Mouse (Mus musculus) intestine, embryonic 16.5 days (tissue): Measurements from ENCODE around the gene Dguok. TPM values are rescaled to one million over a fixed set of nuclear protein-coding genes. Genes with fewer than 3 reads are reported as not detected.

Experiments
- ATAC-seq: fragments of 200-750 bp; cut with Nextera tagmentation; 2 replicates; pipeline ENCODE4 v1.8.0; 2017; ENCODE audit warnings: moderate TSS enrichment, moderate library complexity
- H3K27ac ChIP-seq: fragments of 300-500 bp; sonication (generic); 2 replicates; pipeline ENCODE4 v1.5.1; 2014; ENCODE audit warnings: mild to moderate bottlenecking, low read length
- H3K27me3 ChIP-seq: fragments of 300-500 bp; sonication (generic); replicated peaks from 2 replicates; pipeline ENCODE4 v1.6.1; 2014; ENCODE audit warnings: low read length, control low read depth, mixed read lengths; ENCODE audit not compliant: control insufficient read depth, insufficient read depth
- H3K36me3 ChIP-seq: fragments of 300-500 bp; sonication (generic); 2 replicates; pipeline ENCODE4 v1.6.1; 2014; ENCODE audit warnings: low read length, control low read depth; ENCODE audit not compliant: control insufficient read depth, insufficient read depth
- H3K4me1 ChIP-seq: fragments of 300-500 bp; sonication (generic); 2 replicates; pipeline ENCODE4 v1.6.1; 2014; ENCODE audit warnings: low read length, control low read depth, mixed read lengths; ENCODE audit not compliant: control insufficient read depth, insufficient read depth
- H3K4me2 ChIP-seq: fragments of 300-500 bp; sonication (generic); 2 replicates; pipeline ENCODE4 v1.6.1; 2014; ENCODE audit warnings: low read depth, low read length, control low read depth
- H3K4me3 ChIP-seq: fragments of 300-500 bp; sonication (generic); 2 replicates; pipeline ENCODE4 v1.5.1; 2014; ENCODE audit warnings: mild to moderate bottlenecking, low read length
- H3K9ac ChIP-seq: fragments of 300-500 bp; sonication (generic); 2 replicates; pipeline ENCODE4 v1.6.1; 2014; ENCODE audit warnings: low read depth, low read length
- H3K9me3 ChIP-seq: fragments of 300-500 bp; sonication (generic); 2 replicates; pipeline ENCODE4 v1.6.1; 2016; ENCODE audit warnings: low read length, control low read depth; ENCODE audit not compliant: control insufficient read depth
- WGBS: fragments of 180-500 bp; shearing (Covaris S2); extraction: QIAGEN DNeasy Blood & Tissue Kit; methylation state at CpG from one replicate; pipeline ENCODE4 v1.1.7; 2014; 5-methylcytosine and 5-hydroxymethylcytosine counted together
- polyA plus RNA-seq: library from polyadenylated mRNA; unstranded; fragments of >200 nt; fragmentation: Nextera tagmentation; extraction: Ambion mirVana; gene quantifications from 2 replicates; pipeline ENCODE4 v1.2.1, GENCODE M21; 2015

The Dguok gene
- polyA plus RNA-seq, 1 experiment from 2014 or later = 72.4 TPM

- Histone ChIP-seq H3K27ac (peak overlapping the region; percentile 93), H3K9me3 (no peaks in the 10 kb centered on the region), H3K9ac (peak overlapping the region; percentile 85), H3K27me3 (no peaks in the 10 kb centered on the region), H3K4me2 (peak overlapping the region; percentile 86), H3K4me3 (peak overlapping the region; percentile 84), H3K36me3 (0 out of 2 replicates have a peak, but pooled peaks cover 12% of the 10 kb centered on the region), H3K4me1 (peaks cover 72% of the 10 kb centered on the region)
- under 1% methylated on average over 48 of the region's 48 CpGs for WGBS
- ATAC-seq = peak; percentile 91
Observed at GRCm38 (mm10) chr6:83441259-83442061, 65.3 kb downstream of the Dguok start.

GRCm38 (mm10) chr6:83440510-83441258 lies 66.1 kb downstream of the Dguok start:
- peak overlapping the region; percentile 84 for H3K4me3 ChIP-seq
- WGBS = 5% methylated on average over 26 of the region's 26 CpGs
- H3K9me3 ChIP-seq = no peaks in the 10 kb centered on the region
- no peak for ATAC-seq
- H3K36me3 ChIP-seq = 0 out of 2 replicates have a peak, but pooled peaks cover 8% of the 10 kb centered on the region
- H3K4me1 ChIP-seq = peaks cover 69% of the 10 kb centered on the region
- H3K27me3 ChIP-seq = no peaks in the 10 kb centered on the region
- peak overlapping the region; percentile 85 for H3K9ac ChIP-seq
- H3K27ac ChIP-seq = peak overlapping the region; percentile 93
- peak overlapping the region; percentile 86 for H3K4me2 ChIP-seq

- H3K4me1 ChIP-seq = peaks cover 69% of the 10 kb centered on the region
- ATAC-seq = no peak
- WGBS = 33% methylated on average over 3 of the region's 3 CpGs
- H3K9ac ChIP-seq = peak overlapping the region; percentile 85
- no peaks in the 10 kb centered on the region for H3K9me3 ChIP-seq
- no peak overlapping the region for H3K27ac ChIP-seq
- peak overlapping the region; percentile 86 for H3K4me2 ChIP-seq
- H3K27me3 ChIP-seq = no peaks in the 10 kb centered on the region
- peak overlapping the region; percentile 84 for H3K4me3 ChIP-seq
- 0 out of 2 replicates have a peak, but pooled peaks cover 8% of the 10 kb centered on the region for H3K36me3 ChIP-seq
Observed at GRCm38 (mm10) chr6:83440197-83440509, 66.6 kb downstream of the Dguok start.

GRCm38 (mm10) chr6:83439781-83440180 lies 67.0 kb downstream of the Dguok start:
- no peak overlapping the region for H3K27ac ChIP-seq
- 0 out of 2 replicates have a peak, but pooled peaks cover 8% of the 10 kb centered on the region for H3K36me3 ChIP-seq
- no peak for ATAC-seq
- H3K9ac ChIP-seq = peak overlapping the region; percentile 85
- H3K4me2 ChIP-seq = peak overlapping the region; percentile 86
- H3K27me3 ChIP-seq = no peaks in the 10 kb centered on the region
- H3K4me1 ChIP-seq = peaks cover 70% of the 10 kb centered on the region
- 61% methylated on average over 5 of the region's 5 CpGs for WGBS
- no peaks in the 10 kb centered on the region for H3K9me3 ChIP-seq
- peak overlapping the region; percentile 84; the same call in 1 of the 2 replicates for H3K4me3 ChIP-seq

GRCm38 (mm10) chr6:83439119-83439767 lies 67.5 kb downstream of the Dguok start:
- 0 out of 2 replicates have a peak, but pooled peaks cover 8% of the 10 kb centered on the region for H3K36me3 ChIP-seq
- H3K27ac ChIP-seq = no peak overlapping the region
- peak overlapping the region; percentile 84; the same call in 1 of the 2 replicates for H3K4me3 ChIP-seq
- ATAC-seq = no peak
- H3K9me3 ChIP-seq = no peaks in the 10 kb centered on the region
- H3K9ac ChIP-seq = 0 out of 2 replicates have a peak overlapping the region, but pooled peaks have one; percentile 14
- H3K27me3 ChIP-seq = no peaks in the 10 kb centered on the region
- WGBS = 87% methylated on average over 13 of the region's 13 CpGs
- no peak overlapping the region for H3K4me2 ChIP-seq
- peaks cover 66% of the 10 kb centered on the region for H3K4me1 ChIP-seq

- no peak overlapping the region for H3K4me3 ChIP-seq
- no peak overlapping the region for H3K4me2 ChIP-seq
- WGBS = 81% methylated on average over 3 of the region's 3 CpGs
Observed at GRCm38 (mm10) chr6:83438584-83438983, 68.2 kb downstream of the Dguok start.

GRCm38 (mm10) chr6:83437802-83438201 lies 69.0 kb downstream of the Dguok start:
- WGBS = 51% methylated on average over 3 of the region's 3 CpGs
- no peaks in the 10 kb centered on the region for H3K9me3 ChIP-seq
- ATAC-seq = no peak
- H3K4me2 ChIP-seq = no peak overlapping the region
- no peak overlapping the region for H3K4me3 ChIP-seq
- no peak overlapping the region for H3K9ac ChIP-seq
- H3K27me3 ChIP-seq = no peaks in the 10 kb centered on the region
- 0 out of 2 replicates have a peak, but pooled peaks cover 8% of the 10 kb centered on the region for H3K36me3 ChIP-seq
- no peak overlapping the region for H3K27ac ChIP-seq
- H3K4me1 ChIP-seq = peaks cover 64% of the 10 kb centered on the region

More at GRCm38 (mm10) chr6:83438584-83438983, 68.2 kb downstream of the Dguok start:
- Histone ChIP-seq H3K36me3 (0 out of 2 replicates have a peak, but pooled peaks cover 8% of the 10 kb centered on the region), H3K27me3 (no peaks in the 10 kb centered on the region), H3K9me3 (no peaks in the 10 kb centered on the region), H3K4me1 (peaks cover 66% of the 10 kb centered on the region), H3K27ac (no peak overlapping the region), H3K9ac (0 out of 2 replicates have a peak overlapping the region, but pooled peaks have one; percentile 14)
- no peak for ATAC-seq

GRCm38 (mm10) chr6:83437225-83437624 lies 69.5 kb downstream of the Dguok start:
- H3K4me3 ChIP-seq = no peak overlapping the region
- no peak overlapping the region for H3K9ac ChIP-seq
- H3K27me3 ChIP-seq = no peaks in the 10 kb centered on the region
- no peak overlapping the region for H3K4me2 ChIP-seq
- WGBS = 88% methylated on average over 3 of the region's 3 CpGs
- H3K27ac ChIP-seq = no peak overlapping the region
- H3K36me3 ChIP-seq = 0 out of 2 replicates have a peak, but pooled peaks cover 8% of the 10 kb centered on the region
- no peaks in the 10 kb centered on the region for H3K9me3 ChIP-seq
- peaks cover 62% of the 10 kb centered on the region for H3K4me1 ChIP-seq
- no peak for ATAC-seq

- H3K27ac ChIP-seq = no peak overlapping the region
Observed at GRCm38 (mm10) chr6:83436547-83436946, 70.2 kb downstream of the Dguok start.

More at GRCm38 (mm10) chr6:83436547-83436946, 70.2 kb downstream of the Dguok start:
- H3K4me1 ChIP-seq = peaks cover 63% of the 10 kb centered on the region
- 0 out of 2 replicates have a peak, but pooled peaks cover 8% of the 10 kb centered on the region for H3K36me3 ChIP-seq
- H3K9me3 ChIP-seq = no peaks in the 10 kb centered on the region
- no peak overlapping the region for H3K9ac ChIP-seq
- no peak overlapping the region for H3K4me3 ChIP-seq
- no peak for ATAC-seq
- no peaks in the 10 kb centered on the region for H3K27me3 ChIP-seq
- no peak overlapping the region for H3K4me2 ChIP-seq
- WGBS = 74% methylated on average over 4 of the region's 4 CpGs
